Mouse (Mus musculus): ENCODE data around the gene March4. TPM values are rescaled to one million over a fixed set of nuclear protein-coding genes. Genes with fewer than 3 reads are reported as not detected.

Gene March4
- polyA plus RNA-seq, 1 experiment, result 0.33 TPM

DNA sequence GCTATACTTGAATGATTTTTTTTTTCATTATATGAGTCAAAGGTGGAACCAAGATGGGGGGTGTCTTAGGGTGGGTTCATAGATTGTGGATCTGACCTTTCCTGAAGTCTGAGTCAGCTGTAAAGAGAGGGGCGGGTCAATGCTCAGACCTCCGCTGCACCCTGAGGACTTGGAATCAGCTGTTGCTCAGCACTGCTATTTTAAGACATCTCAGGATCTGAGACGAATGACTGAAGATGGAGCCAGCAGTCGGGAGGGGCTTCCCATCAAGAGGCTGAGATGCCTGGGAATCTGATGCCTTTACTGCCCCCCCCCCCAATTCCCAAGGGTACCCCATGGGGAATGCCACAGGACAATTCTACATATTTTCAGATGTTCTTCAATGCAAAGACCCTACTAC, 85.9 kb downstream of the March4 start:
- no peaks in the 10 kb centered on the region for H3K36me3 ChIP-seq (ENCODE audit: control insufficient read depth, insufficient read depth, low read length)
- no peak overlapping the region for H3K4me3 ChIP-seq (ENCODE audit: control insufficient read depth, low read depth, low read length)
- no peaks in the 10 kb centered on the region for H3K4me1 ChIP-seq (ENCODE audit: control insufficient read depth, insufficient read depth, low read length)
- no peaks in the 10 kb centered on the region for H3K27me3 ChIP-seq (ENCODE audit: control insufficient read depth, insufficient read depth, low read length)
- no peak overlapping the region for H3K27ac ChIP-seq (ENCODE audit: control insufficient read depth, insufficient read depth, low read depth, low read length)
- TF ChIP-seq CTCF (IDR thresholded peaks at IDR 0.05; ENCODE audit: control insufficient read depth, insufficient read depth, insufficient replicate concordance, low read depth, low read length) (no peak), POLR2A (IDR thresholded peaks at IDR 0.05; ENCODE audit: control insufficient read depth, low read depth, low read length) (no peak)

DNA sequence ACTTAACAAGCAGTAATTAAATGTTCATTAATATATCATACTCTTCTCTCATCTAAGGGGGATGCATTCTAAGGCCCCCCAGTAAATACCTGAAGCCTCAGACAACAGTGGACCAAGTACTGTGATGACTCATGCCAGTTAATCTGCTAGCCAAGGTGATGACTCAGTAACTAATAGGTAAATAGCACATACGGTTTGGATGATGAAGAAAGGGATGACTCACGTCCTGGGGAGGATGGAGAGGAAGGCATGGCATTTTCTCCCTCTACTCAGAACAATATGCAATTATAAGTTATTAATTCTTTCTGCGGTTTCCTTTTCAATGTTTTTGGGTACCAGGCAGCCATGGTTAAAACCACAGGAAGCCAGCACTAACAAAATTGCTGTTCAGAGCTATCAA, 87.0 kb downstream of the March4 start:
- H3K27ac ChIP-seq (ENCODE audit: control insufficient read depth, insufficient read depth, low read depth, low read length), result no peak overlapping the region
- no peaks in the 10 kb centered on the region for H3K27me3 ChIP-seq (ENCODE audit: control insufficient read depth, insufficient read depth, low read length)
- no peak overlapping the region for H3K4me3 ChIP-seq (ENCODE audit: control insufficient read depth, low read depth, low read length)
- H3K4me1 ChIP-seq (ENCODE audit: control insufficient read depth, insufficient read depth, low read length), result no peaks in the 10 kb centered on the region
- no peak for TF ChIP-seq POLR2A (IDR thresholded peaks at IDR 0.05; ENCODE audit: control insufficient read depth, low read depth, low read length)
- H3K36me3 ChIP-seq (ENCODE audit: control insufficient read depth, insufficient read depth, low read length), result no peaks in the 10 kb centered on the region

DNA sequence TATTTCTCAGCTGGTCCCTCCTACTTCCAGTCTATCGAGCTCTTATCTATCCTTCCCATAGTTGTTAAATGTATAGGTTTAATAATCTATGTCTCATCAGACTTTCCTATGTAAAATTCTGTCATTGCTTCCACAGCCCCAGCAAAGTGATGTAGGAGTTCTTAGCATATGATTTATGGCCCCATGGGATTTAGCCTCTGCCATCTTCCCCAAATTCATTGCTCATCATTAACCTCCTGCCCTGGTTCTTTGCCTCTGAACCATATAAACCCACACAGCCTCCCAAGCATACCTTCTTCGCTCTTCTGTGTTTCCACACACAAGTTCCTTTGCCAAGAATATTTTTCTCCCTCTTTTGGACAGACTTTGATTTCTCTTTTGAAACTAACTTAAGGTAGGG, 94.0 kb downstream of the March4 start:
- Histone ChIP-seq H3K27ac (ENCODE audit: control insufficient read depth, insufficient read depth, low read depth, low read length) (no peak overlapping the region), H3K27me3 (ENCODE audit: control insufficient read depth, insufficient read depth, low read length) (no peaks in the 10 kb centered on the region), H3K4me3 (ENCODE audit: control insufficient read depth, low read depth, low read length) (no peak overlapping the region), H3K36me3 (ENCODE audit: control insufficient read depth, insufficient read depth, low read length) (no peaks in the 10 kb centered on the region), H3K4me1 (ENCODE audit: control insufficient read depth, insufficient read depth, low read length) (no peaks in the 10 kb centered on the region)
- no peak for TF ChIP-seq POLR2A (IDR thresholded peaks at IDR 0.05; ENCODE audit: control insufficient read depth, low read depth, low read length)
- no peak for TF ChIP-seq CTCF (IDR thresholded peaks at IDR 0.05; ENCODE audit: control insufficient read depth, insufficient read depth, insufficient replicate concordance, low read depth, low read length)

DNA sequence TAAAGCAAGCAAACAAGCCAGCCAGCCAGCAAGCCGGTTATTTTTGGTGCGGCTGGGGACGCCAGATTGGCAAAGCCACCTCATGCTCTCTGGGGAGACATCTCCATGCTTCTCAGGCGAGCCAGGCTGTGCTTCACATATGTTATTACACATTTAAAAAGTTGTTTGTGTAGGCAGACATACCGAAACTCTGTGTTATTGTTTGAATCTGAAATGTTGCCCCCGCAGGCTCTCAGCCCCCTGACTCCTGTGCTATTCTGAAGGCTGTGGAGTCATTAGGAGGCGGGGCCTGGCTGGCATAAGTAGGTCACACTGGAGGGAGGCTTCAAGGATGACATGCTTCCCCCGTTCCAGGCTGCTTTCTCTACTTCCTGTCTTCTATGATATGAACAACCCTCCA, 97.6 kb downstream of the March4 start:
- TF ChIP-seq POLR2A (IDR thresholded peaks at IDR 0.05; ENCODE audit: control insufficient read depth, low read depth, low read length) (no peak), CTCF (IDR thresholded peaks at IDR 0.05; ENCODE audit: control insufficient read depth, insufficient read depth, insufficient replicate concordance, low read depth, low read length) (no peak)
- Histone ChIP-seq H3K27me3 (ENCODE audit: control insufficient read depth, insufficient read depth, low read length) (no peaks in the 10 kb centered on the region), H3K27ac (ENCODE audit: control insufficient read depth, insufficient read depth, low read depth, low read length) (no peak overlapping the region), H3K36me3 (ENCODE audit: control insufficient read depth, insufficient read depth, low read length) (no peaks in the 10 kb centered on the region), H3K4me3 (ENCODE audit: control insufficient read depth, low read depth, low read length) (no peak overlapping the region), H3K4me1 (ENCODE audit: control insufficient read depth, insufficient read depth, low read length) (no peaks in the 10 kb centered on the region)

DNA sequence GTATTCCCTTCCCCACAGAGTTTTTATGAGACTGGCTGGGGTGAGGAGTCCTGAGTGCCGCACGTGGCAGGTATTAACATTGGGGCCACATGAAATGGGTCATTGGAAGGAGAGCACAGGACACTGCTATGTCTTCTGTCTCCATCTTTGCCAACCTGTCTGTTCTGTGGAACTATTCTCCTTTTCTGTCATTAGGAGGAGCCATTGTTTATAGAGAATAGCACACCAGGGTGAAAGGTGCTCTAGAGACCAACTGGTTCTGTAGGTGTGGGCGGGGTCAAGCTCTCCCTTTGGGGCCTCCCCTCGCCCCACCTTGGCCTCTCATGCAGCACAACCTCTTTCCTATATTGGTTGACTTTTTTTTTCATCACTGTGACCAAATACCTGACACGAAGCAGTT, 99.8 kb downstream of the March4 start:
- Histone ChIP-seq H3K27me3 (ENCODE audit: control insufficient read depth, insufficient read depth, low read length) (no peaks in the 10 kb centered on the region), H3K36me3 (ENCODE audit: control insufficient read depth, insufficient read depth, low read length) (no peaks in the 10 kb centered on the region), H3K4me3 (ENCODE audit: control insufficient read depth, low read depth, low read length) (no peak overlapping the region), H3K4me1 (ENCODE audit: control insufficient read depth, insufficient read depth, low read length) (no peaks in the 10 kb centered on the region), H3K27ac (ENCODE audit: control insufficient read depth, insufficient read depth, low read depth, low read length) (no peak overlapping the region)
- no peak for TF ChIP-seq POLR2A (IDR thresholded peaks at IDR 0.05; ENCODE audit: control insufficient read depth, low read depth, low read length)
- no peak for TF ChIP-seq CTCF (IDR thresholded peaks at IDR 0.05; ENCODE audit: control insufficient read depth, insufficient read depth, insufficient replicate concordance, low read depth, low read length)

DNA sequence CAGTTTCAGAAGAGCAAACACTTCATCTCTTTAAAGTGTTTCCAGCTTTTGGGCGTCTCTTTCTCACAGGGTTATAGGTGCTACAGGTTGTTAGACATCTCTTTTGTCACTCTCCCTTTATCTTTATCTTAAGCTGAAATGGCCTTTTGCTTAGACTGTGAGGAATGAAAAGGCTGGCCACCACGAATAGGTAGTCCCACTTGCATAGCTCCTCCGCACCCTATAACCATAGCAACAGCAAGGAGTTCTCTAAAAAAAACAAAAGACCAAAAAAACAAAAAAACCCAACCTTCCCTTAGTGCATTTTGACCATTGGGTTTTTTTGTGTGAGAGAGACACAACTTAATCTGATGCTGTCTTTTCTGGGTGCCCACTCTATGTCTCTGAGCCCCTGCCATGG, 102.2 kb downstream of the March4 start:
- Histone ChIP-seq H3K4me1 (ENCODE audit: control insufficient read depth, insufficient read depth, low read length) (no peaks in the 10 kb centered on the region), H3K4me3 (ENCODE audit: control insufficient read depth, low read depth, low read length) (no peak overlapping the region), H3K27me3 (ENCODE audit: control insufficient read depth, insufficient read depth, low read length) (no peaks in the 10 kb centered on the region), H3K27ac (ENCODE audit: control insufficient read depth, insufficient read depth, low read depth, low read length) (no peak overlapping the region), H3K36me3 (ENCODE audit: control insufficient read depth, insufficient read depth, low read length) (no peaks in the 10 kb centered on the region)
- TF ChIP-seq CTCF (IDR thresholded peaks at IDR 0.05; ENCODE audit: control insufficient read depth, insufficient read depth, insufficient replicate concordance, low read depth, low read length), result no peak
- no peak for TF ChIP-seq POLR2A (IDR thresholded peaks at IDR 0.05; ENCODE audit: control insufficient read depth, low read depth, low read length)

DNA sequence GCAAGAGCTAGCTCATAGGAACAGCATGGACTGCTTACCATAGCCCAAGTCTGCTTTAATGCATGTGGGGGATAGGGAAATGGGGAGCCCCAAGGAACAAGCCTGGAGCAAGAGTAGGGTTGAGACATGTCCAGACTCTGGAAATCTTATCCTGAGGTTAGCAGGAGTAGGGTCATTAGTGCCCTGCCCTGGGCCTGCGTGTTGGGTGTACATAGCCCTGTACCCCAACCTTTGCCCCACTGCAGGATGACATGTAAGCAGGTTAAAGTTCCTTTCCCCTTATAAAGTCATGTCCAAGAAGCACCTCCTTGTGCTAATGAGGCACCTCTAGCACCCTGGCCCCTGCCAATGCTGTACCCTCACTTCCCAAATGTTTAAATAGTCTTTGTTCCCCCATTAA, 104.2 kb downstream of the March4 start:
- Histone ChIP-seq H3K36me3 (ENCODE audit: control insufficient read depth, insufficient read depth, low read length) (no peaks in the 10 kb centered on the region), H3K4me1 (ENCODE audit: control insufficient read depth, insufficient read depth, low read length) (no peaks in the 10 kb centered on the region), H3K4me3 (ENCODE audit: control insufficient read depth, low read depth, low read length) (no peak overlapping the region), H3K27me3 (ENCODE audit: control insufficient read depth, insufficient read depth, low read length) (no peaks in the 10 kb centered on the region), H3K27ac (ENCODE audit: control insufficient read depth, insufficient read depth, low read depth, low read length) (no peak overlapping the region)
- no peak for TF ChIP-seq POLR2A (IDR thresholded peaks at IDR 0.05; ENCODE audit: control insufficient read depth, low read depth, low read length)
- TF ChIP-seq CTCF (IDR thresholded peaks at IDR 0.05; ENCODE audit: control insufficient read depth, insufficient read depth, insufficient replicate concordance, low read depth, low read length), result no peak

DNA sequence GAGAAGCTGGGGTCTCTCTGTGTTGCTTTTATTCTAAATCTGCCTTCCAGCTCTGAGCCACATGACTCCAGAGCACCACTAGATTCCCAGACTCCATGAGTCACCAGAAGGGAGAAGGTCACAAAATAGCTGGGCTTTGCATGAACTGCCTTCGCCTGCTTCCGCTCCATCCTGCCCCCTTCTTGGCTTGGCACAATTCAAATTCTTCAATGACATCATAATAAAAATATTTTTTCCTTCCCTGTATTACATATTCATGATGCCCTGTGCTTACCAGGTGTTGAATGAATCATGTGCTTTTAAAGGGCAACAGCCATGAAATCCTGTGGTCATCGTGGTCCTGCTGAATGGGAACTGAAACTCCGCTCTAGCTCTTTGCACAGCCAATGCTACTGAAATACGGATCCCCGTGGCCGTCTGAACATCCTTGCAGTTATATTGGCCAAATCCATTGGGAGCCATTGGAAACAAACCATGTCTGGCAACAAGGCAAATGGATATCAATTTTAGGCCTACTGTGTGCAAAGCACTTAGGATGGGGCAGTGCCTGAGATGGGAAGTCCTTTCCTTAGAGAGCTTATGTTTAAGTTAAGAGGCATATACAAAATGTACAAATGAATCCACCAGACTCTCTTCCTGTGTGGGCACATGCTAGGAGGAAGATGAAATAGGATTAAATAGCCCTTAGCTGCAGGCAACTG, 107.5 kb downstream of the March4 start:
- no peaks in the 10 kb centered on the region for H3K27me3 ChIP-seq (ENCODE audit: control insufficient read depth, insufficient read depth, low read length)
- no peaks in the 10 kb centered on the region for H3K36me3 ChIP-seq (ENCODE audit: control insufficient read depth, insufficient read depth, low read length)
- H3K4me1 ChIP-seq (ENCODE audit: control insufficient read depth, insufficient read depth, low read length), result no peaks in the 10 kb centered on the region
- H3K27ac ChIP-seq (ENCODE audit: control insufficient read depth, insufficient read depth, low read depth, low read length), result no peak overlapping the region
- H3K4me3 ChIP-seq (ENCODE audit: control insufficient read depth, low read depth, low read length), result no peak overlapping the region
- no peak for TF ChIP-seq CTCF (IDR thresholded peaks at IDR 0.05; ENCODE audit: control insufficient read depth, insufficient read depth, insufficient replicate concordance, low read depth, low read length)
- no peak for TF ChIP-seq POLR2A (IDR thresholded peaks at IDR 0.05; ENCODE audit: control insufficient read depth, low read depth, low read length)

Measured in testis, adult 2 months (tissue).